Mouse (Mus musculus) liver, embryonic 11.5 days (tissue): ENCODE results near the gene Fars2. TPM values are rescaled to one million over a fixed set of nuclear protein-coding genes. Genes with fewer than 3 reads are reported as not detected.
"Not testable (repeated sequence)": the region's sequence is repeated elsewhere in the genome, so short reads cannot be mapped to it uniquely, and the experiment has no call there.

ENCODE experiments used
- ATAC-seq: fragments of 200-750 bp; cut with Nextera tagmentation; replicated peaks from 2 replicates; pipeline ENCODE4 v1.8.0; 2017; ENCODE audit warnings: moderate number of reproducible peaks, mild to moderate bottlenecking, moderate TSS enrichment, moderate library complexity; ENCODE audit not compliant: low FRiP score
- DNase-seq: peaks from one replicate; pipeline ENCODE4 v3.0.0-alpha.2; 2017; ENCODE audit warnings: low spot score
- H3K27ac ChIP-seq: fragments of 300-500 bp; sonication (generic); 2 replicates; pipeline ENCODE4 v1.5.1; 2014; ENCODE audit warnings: mild to moderate bottlenecking, low read depth, low read length, control low read depth
- H3K27me3 ChIP-seq: fragments of 300-500 bp; sonication (generic); replicated peaks from 2 replicates; pipeline ENCODE4 v1.6.1; 2014; ENCODE audit warnings: low read length, mixed read lengths; ENCODE audit not compliant: control insufficient read depth, insufficient read depth
- H3K36me3 ChIP-seq: fragments of 300-500 bp; sonication (generic); 2 replicates; pipeline ENCODE4 v1.6.1; 2014; ENCODE audit warnings: mild to moderate bottlenecking, low read length, moderate library complexity, mixed read lengths; ENCODE audit not compliant: control insufficient read depth, insufficient read depth
- H3K4me1 ChIP-seq: fragments of 300-500 bp; sonication (generic); replicated peaks from 2 replicates; pipeline ENCODE4 v1.6.1; 2014; ENCODE audit warnings: low read length, mixed read lengths; ENCODE audit not compliant: control insufficient read depth, insufficient read depth
- H3K4me2 ChIP-seq: fragments of 300-500 bp; sonication (generic); 2 replicates; pipeline ENCODE4 v1.6.1; 2014; ENCODE audit warnings: mild to moderate bottlenecking, control low read depth, moderate library complexity
- H3K4me3 ChIP-seq: fragments of 300-500 bp; sonication (generic); 2 replicates; pipeline ENCODE4 v1.5.1; 2014; ENCODE audit warnings: low read depth, low read length, control low read depth
- H3K9ac ChIP-seq: fragments of 300-500 bp; sonication (generic); 2 replicates; pipeline ENCODE4 v1.6.1; 2014; ENCODE audit warnings: low read depth, low read length, control low read depth
- H3K9me3 ChIP-seq: fragments of 300-500 bp; sonication (generic); 2 replicates; pipeline ENCODE4 v1.6.1; 2016; ENCODE audit warnings: low read length, inconsistent platforms, mixed read lengths; ENCODE audit not compliant: control insufficient read depth
- WGBS: fragments of 180-500 bp; shearing (Covaris S2); extraction: QIAGEN DNeasy Blood & Tissue Kit; methylation state at CpG from one replicate; pipeline ENCODE4 v1.1.7; 2014; 5-methylcytosine and 5-hydroxymethylcytosine counted together
- polyA plus RNA-seq: library from polyadenylated mRNA; unstranded; fragments of >200 nt; fragmentation: Nextera tagmentation; extraction: Ambion mirVana; gene quantifications from 2 replicates; pipeline ENCODE4 v1.2.1, GENCODE M21; 2014

Fars2 gene
- polyA plus RNA-seq, 1 experiment from 2014 or later: 27.7 TPM

GRCm38 (mm10) chr13:36413276-36413675, 296.1 kb downstream of the Fars2 start:
- no peak for ATAC-seq
- H3K4me2 ChIP-seq: no peak overlapping the region

GRCm38 (mm10) chr13:36415176-36415575, 298.0 kb downstream of the Fars2 start:
- Histone ChIP-seq H3K36me3 (no peaks in the 10 kb centered on the region), H3K4me2 (no peak overlapping the region), H3K9me3 (no peaks in the 10 kb centered on the region), H3K4me1 (no peaks in the 10 kb centered on the region; the same call in 1 of the 2 replicates), H3K27me3 (no peaks in the 10 kb centered on the region), H3K27ac (no peak overlapping the region), H3K4me3 (no peak overlapping the region), H3K9ac (no peak overlapping the region)
- 81% methylated on average over 1 of the region's 1 CpGs for WGBS
- DNase-seq: no peak
- no peak for ATAC-seq

More at GRCm38 (mm10) chr13:36413276-36413675, 296.1 kb downstream of the Fars2 start:
- Histone ChIP-seq H3K4me1 (no peaks in the 10 kb centered on the region; the same call in 1 of the 2 replicates), H3K36me3 (no peaks in the 10 kb centered on the region), H3K27ac (no peak overlapping the region), H3K9ac (no peak overlapping the region), H3K9me3 (no peaks in the 10 kb centered on the region), H3K27me3 (no peaks in the 10 kb centered on the region), H3K4me3 (no peak overlapping the region)
- DNase-seq: no peak
- WGBS: 86% methylated on average over 1 of the region's 1 CpGs

GRCm38 (mm10) chr13:36416546-36416945, 299.3 kb downstream of the Fars2 start:
- Histone ChIP-seq H3K4me1 (no peaks in the 10 kb centered on the region; the same call in 1 of the 2 replicates), H3K27ac (no peak overlapping the region), H3K9ac (no peak overlapping the region), H3K4me3 (no peak overlapping the region), H3K36me3 (no peaks in the 10 kb centered on the region), H3K9me3 (no peaks in the 10 kb centered on the region), H3K27me3 (no peaks in the 10 kb centered on the region), H3K4me2 (no peak overlapping the region)
- WGBS: 41% methylated on average over 4 of the region's 4 CpGs
- no peak for DNase-seq
- ATAC-seq: no peak

- Histone ChIP-seq H3K4me2 (no peak overlapping the region), H3K4me3 (no peak overlapping the region), H3K36me3 (no peaks in the 10 kb centered on the region), H3K9me3 (no peaks in the 10 kb centered on the region), H3K9ac (no peak overlapping the region), H3K4me1 (no peaks in the 10 kb centered on the region; the same call in 1 of the 2 replicates), H3K27me3 (no peaks in the 10 kb centered on the region), H3K27ac (no peak overlapping the region)
- no peak for DNase-seq
- no peak for ATAC-seq
Observed at GRCm38 (mm10) chr13:36419357-36419756, 302.1 kb downstream of the Fars2 start.

GRCm38 (mm10) chr13:36422446-36422845, 305.2 kb downstream of the Fars2 start:
- no peaks in the 10 kb centered on the region for H3K27me3 ChIP-seq
- H3K4me2 ChIP-seq: no peak overlapping the region
- H3K27ac ChIP-seq: no peak overlapping the region
- no peaks in the 10 kb centered on the region for H3K36me3 ChIP-seq
- no peak overlapping the region for H3K4me3 ChIP-seq
- H3K4me1 ChIP-seq: no peaks in the 10 kb centered on the region
- ATAC-seq: no peak
- H3K9ac ChIP-seq: no peak overlapping the region
- WGBS: 70% methylated on average over 3 of the region's 3 CpGs
- no peak for DNase-seq
- no peaks in the 10 kb centered on the region for H3K9me3 ChIP-seq

GRCm38 (mm10) chr13:36425824-36426705, 308.9 kb downstream of the Fars2 start:
- H3K27ac ChIP-seq, H3K36me3 ChIP-seq, H3K9ac ChIP-seq, H3K4me2 ChIP-seq, DNase-seq, H3K4me1 ChIP-seq, H3K27me3 ChIP-seq, H3K9me3 ChIP-seq, ATAC-seq, H3K4me3 ChIP-seq: not testable (repeated sequence)
- WGBS: 67% methylated on average over 17 of the region's 17 CpGs

- no peak overlapping the region for H3K27ac ChIP-seq
- H3K36me3 ChIP-seq: no peaks in the 10 kb centered on the region
- H3K4me1 ChIP-seq: no peaks in the 10 kb centered on the region
- H3K9ac ChIP-seq: no peak overlapping the region
- WGBS: 71% methylated on average over 7 of the region's 7 CpGs
- H3K9me3 ChIP-seq: no peaks in the 10 kb centered on the region
- no peak overlapping the region for H3K4me3 ChIP-seq
- no peaks in the 10 kb centered on the region for H3K27me3 ChIP-seq
- DNase-seq (no peak), ATAC-seq (no peak)
- H3K4me2 ChIP-seq: no peak overlapping the region
Observed at GRCm38 (mm10) chr13:36429500-36430189, 312.4 kb downstream of the Fars2 start.

- no peak overlapping the region for H3K27ac ChIP-seq
- H3K4me3 ChIP-seq: no peak overlapping the region
- no peak overlapping the region for H3K9ac ChIP-seq
- no peaks in the 10 kb centered on the region for H3K4me1 ChIP-seq
- no peaks in the 10 kb centered on the region for H3K36me3 ChIP-seq
- ATAC-seq: no peak
- 75% methylated on average over 6 of the region's 6 CpGs for WGBS
- no peak for DNase-seq
- H3K4me2 ChIP-seq: no peak overlapping the region
- H3K9me3 ChIP-seq: no peaks in the 10 kb centered on the region
- no peaks in the 10 kb centered on the region for H3K27me3 ChIP-seq
Observed at GRCm38 (mm10) chr13:36430420-36431114, 313.4 kb downstream of the Fars2 start.
